Mouse (Mus musculus) c-Kit-positive CD71-negative TER-119-negative erythroid progenitor cells, embryonic 14.5 days (primary cell): Measurements from ENCODE around the gene Olfr1045.
A peak's percentile ranks its signal among the peaks of the same experiment; 100 is the strongest.

Experiments
- DNase-seq: peaks from one replicate; pipeline ENCODE4 v3.0.0-alpha.2; 2013; ENCODE audit warnings: low read depth

The Olfr1045 gene

GRCm38 (mm10) chr2:86202909-86203308, at the start of gene Olfr1045:
Gene Olfr1045 (minus strand): TSS chr2:86203009.
- DNase-seq, result no peak

GRCm38 (mm10) chr2:86240189-86240588, 37.4 kb upstream of the Olfr1045 start, which contains the start of gene Olfr1048:
Gene Olfr1048 (minus strand): TSS chr2:86240289.
- no peak for DNase-seq

- no peak for DNase-seq
Measured at GRCm38 (mm10) chr2:86231301-86231700, 28.5 kb upstream of the Olfr1045 start, which contains the start of gene Olfr1047. Gene Olfr1047 (minus strand): TSS chr2:86231401.

- DNase-seq, result no peak
Measured at GRCm38 (mm10) chr2:86219214-86219613, 16.4 kb upstream of the Olfr1045 start, which contains the start of gene Olfr1046. Gene Olfr1046 (minus strand): TSS chr2:86219314.

GRCm38 (mm10) chr2:86195863-86196262, 6.9 kb downstream of the Olfr1045 start:
- DNase-seq, result no peak

GRCm38 (mm10) chr2:86185583-86185982, 17.2 kb downstream of the Olfr1045 start, which contains the start of gene Olfr52:
Gene Olfr52 (minus strand): TSS chr2:86185683.
- no peak for DNase-seq

GRCm38 (mm10) chr2:86179950-86180349, 22.9 kb downstream of the Olfr1045 start:
- no peak for DNase-seq

GRCm38 (mm10) chr2:86177720-86178119, 25.1 kb downstream of the Olfr1045 start, which contains the start of gene Olfr1044:
Gene Olfr1044 (minus strand): TSS chr2:86177820.
- no peak for DNase-seq

GRCm38 (mm10) chr2:86175422-86175821, 27.4 kb downstream of the Olfr1045 start:
- peak; percentile 16 for DNase-seq

GRCm38 (mm10) chr2:86167422-86167821, 35.4 kb downstream of the Olfr1045 start, which contains the start of gene Olfr1043:
Gene Olfr1043 (minus strand): TSS chr2:86167522.
- no peak for DNase-seq

GRCm38 (mm10) chr2:86161738-86162137, 41.1 kb downstream of the Olfr1045 start, which contains the start of gene Olfr1042:
Gene Olfr1042 (minus strand): TSS chr2:86161838.
- DNase-seq, result no peak

GRCm38 (mm10) chr2:86146632-86147031, 56.2 kb downstream of the Olfr1045 start, which contains the start of gene Olfr1040:
Gene Olfr1040 (minus strand): TSS chr2:86146732.
- DNase-seq, result no peak
